Mouse (Mus musculus): ENCODE data around the gene Pspc1.
"Not testable (repeated sequence)": the region's sequence is repeated elsewhere in the genome, so short reads cannot be mapped to it uniquely, and the experiment has no call there.

Pspc1 gene

DNA sequence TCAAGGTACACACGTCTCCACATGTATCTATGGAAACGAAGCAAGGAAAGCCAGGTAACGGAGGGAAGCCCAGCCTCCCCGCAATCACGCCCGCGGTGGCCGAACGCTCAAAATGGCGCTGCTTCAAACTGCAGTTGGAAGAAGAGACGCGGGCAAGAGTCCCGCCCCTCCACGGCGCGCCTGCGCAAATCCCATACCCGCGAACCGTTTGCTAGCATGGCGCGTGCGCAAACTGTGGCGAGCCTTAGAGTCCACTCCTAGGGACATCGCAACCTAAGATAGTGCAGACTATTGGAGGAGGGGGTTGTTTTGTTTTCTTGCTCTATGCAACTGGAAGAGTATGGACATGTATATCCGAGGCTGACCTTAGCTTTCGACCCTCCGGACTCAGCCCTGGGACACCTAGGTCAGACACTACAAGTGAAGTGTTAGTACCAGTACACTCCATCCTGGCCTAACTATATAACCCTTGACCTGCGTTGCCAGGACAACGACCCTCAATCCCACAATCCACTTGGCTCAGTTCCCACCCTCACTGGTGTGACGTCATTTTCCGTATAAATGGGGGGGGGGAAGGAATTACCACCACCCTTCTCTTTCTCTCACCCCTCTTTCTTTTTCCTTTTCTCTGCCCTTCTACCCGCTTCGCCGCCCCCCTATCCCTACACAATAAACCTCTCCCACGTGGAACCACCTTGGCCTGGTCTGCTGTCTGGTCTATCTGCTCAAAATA lies at the start of gene Pspc1:
TSS of gene Pspc1 (minus strand) at position 117 of the 733 bp plus-strand sequence.
- peak; percentile 99 for DNase-seq

DNA sequence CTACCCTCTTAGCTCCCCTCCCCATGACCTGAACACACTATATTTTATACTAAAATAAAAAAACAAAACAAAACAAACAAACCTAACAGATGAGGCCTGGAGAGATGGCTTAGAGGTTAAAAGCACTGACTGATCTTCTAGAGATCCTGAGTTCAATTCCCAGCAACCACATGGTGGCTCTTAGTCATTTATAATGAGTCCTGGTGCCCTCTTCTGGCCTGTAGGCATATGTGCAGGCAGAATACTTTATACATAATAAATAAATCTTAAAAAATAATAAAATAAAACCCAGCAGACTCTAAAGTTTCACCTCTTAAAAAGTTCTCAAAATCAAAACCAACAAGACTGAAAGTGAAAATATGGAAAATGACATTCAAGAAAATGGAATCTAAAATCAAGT lies 46.4 kb upstream of the Pspc1 start:
- DNase-seq: peak; percentile 16

DNA sequence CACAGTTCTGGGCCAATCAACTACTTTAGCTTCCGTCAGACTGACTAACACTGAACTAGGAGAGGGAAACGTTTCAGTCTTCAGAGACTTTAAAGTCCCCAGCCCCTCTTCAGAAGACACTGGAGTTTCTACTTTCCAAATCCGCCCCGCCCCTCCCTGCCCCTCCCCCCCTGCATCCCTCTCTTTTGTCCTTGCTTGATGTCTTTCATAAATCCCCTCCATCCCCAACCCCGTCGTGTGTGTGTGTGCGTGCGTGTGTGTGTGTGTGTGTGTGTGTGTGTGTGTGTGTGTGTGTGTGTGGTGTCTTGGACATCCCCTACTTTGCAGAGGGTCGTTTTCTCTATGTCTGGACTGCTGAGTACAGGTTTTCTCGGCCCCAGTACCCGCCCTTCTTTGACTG lies 39.5 kb upstream of the Pspc1 start:
- DNase-seq: peak; percentile 20

GRCm38 (mm10) chr14:56817131-56817530 lies 39.0 kb upstream of the Pspc1 start:
- no peak for DNase-seq

GRCm38 (mm10) chr14:56816541-56816940 lies 38.4 kb upstream of the Pspc1 start:
- DNase-seq: no peak

DNA sequence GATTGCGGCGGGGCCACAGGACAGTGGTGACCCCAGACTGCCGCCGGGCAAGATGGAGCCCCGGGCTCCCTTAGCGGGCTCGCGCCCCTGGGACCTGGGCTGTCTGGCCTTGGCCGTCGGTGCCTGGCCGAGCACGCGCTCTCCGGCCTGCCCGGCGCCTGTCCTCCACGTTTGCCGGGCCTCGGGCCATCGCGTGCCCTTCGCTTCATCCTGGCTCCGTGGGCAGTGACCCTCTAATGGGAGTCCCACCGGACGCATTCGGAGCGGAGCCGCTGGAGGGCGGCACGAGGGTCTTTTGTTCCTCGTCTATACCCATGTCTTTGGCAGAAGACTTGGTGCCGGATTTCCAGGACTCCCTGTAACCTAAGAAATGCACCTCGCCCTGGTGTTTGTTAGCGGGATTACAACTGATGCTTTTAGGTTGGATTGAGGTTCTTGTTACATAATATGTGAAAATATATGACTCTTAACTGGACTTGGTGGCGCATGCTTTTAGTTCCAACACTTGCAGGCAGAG lies 34.5 kb upstream of the Pspc1 start:
- DNase-seq: peak; percentile 87

GRCm38 (mm10) chr14:56811701-56812339 lies 33.7 kb upstream of the Pspc1 start, which contains the start of gene Zmym5:
Gene Zmym5, minus strand, starts transcription at chr14:56811716.
- peak; percentile 87 for DNase-seq

DNA sequence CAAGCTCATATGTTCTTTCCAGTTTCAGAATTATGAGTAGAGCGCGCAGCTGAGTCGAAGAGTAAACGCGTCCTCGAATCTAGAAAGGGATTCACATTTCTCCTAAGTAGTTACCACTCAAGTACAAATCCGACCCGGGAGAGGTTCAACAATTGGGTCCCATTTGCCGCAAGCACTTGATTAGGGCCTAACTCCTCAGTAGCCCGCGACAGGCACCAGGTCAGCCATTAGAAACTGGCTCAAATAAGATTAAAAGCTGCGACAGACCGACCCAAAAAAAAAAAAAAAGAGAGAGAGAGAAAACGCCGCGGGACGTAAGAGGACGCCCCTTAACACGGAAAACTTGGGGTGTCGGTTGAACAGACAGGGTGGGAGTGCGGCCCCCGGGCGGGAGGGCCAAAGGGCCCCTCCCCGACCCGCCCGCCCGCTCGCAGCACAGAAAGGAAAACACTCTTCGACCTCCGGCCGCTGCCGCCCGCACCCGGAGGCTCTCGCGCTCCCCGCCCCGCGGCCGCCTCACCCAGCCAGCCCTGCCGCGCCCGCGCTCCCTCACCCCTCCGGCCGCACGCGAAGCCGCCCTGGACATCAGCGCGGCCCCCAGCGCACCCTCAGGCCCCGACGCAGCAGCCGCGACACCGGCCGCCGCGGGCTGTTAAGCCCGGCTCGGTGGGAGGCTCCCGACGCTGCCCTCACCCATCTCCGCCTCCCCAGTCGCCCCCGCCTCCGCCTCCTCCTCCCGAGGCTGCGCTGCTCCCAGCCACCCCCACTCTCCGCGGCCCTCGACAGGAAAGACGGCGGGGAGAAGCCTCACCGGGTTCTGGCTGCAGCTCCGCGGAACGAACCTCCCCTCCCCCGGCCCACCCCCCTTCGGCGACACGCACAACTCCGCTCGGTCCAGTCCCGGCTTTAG lies 32.9 kb upstream of the Pspc1 start:
- DNase-seq: peak; percentile 49

- peak; percentile 73 for DNase-seq
Measured at GRCm38 (mm10) chr14:56793243-56793642, 15.1 kb upstream of the Pspc1 start.

DNA sequence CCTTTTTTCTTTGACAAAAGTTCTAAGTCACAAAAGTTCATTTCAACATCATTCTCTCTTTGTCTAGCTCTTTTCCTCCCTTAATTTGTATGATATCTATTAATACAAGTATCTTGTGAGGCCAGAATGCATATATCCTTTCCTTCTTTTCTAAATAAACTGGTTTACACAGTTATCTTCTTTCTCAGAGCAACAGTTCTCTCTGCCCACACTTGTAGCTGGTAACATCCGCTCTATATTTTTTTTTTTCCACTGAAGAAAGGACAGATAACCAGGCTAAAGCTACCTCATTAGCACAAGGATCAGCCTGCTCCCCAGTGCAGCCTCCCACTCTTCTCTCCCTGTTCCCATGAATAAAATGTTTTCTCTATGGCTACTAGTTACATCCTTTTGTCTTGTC lies 6.5 kb upstream of the Pspc1 start:
- no peak for DNase-seq

DNA sequence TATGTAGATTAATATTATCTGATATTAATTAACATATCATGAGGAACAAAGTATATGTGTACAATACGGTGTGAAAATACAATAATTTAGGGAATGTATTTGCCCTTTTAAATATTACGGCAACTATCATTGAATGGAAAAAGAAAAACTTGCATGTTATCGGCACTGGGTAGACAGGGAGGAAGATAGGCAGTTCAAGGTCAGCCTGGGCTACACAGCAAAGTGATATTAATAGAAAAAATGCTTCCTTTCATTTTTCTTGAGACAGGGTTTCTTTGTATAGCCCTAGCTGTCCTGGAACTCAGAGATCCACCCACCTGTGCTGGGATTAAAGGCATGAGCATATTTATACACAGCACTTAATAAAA lies 801 bp upstream of the Pspc1 start:
- DNase-seq: no peak

DNA sequence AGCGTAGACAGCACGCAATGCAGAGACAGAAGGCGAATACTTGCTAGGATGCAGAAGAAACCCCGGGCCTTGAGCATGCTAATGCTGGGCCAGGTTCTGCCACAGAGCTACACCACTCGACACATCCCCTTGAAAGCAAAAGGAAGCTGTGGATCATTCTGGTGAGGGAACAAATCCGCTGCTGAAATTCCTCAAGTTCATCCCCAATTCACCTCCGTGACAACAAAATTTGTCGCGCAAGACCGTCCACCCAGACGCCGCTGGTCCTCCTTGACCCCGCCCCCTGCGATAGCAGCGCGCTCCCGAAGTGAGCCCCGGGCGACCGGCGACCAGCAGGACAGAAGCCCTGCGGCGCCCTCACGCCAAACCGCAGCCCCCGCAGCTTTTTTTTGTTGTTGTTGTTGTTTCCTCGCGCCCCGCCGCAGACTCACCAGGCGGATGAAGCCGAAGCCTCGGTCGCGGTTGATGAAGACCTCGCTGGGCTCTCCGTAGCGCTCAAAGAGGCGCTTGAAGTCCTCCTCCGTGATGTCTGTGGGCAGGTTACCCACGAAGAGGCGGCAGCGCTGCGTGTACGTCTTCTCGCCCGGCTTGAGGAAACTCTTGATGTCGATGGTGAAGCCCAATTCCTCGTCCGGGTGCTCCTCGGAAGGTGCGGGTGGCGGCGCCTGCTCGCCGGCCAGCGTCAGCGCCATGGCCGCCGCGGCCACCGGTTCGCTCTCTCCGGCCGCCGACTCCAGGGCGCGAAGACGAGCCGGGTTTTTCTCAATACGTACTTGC lies 568 bp downstream of the Pspc1 start:
- peak; percentile 80 for DNase-seq

- DNase-seq: no peak
Measured at GRCm38 (mm10) chr14:56776571-56777238, 1.4 kb downstream of the Pspc1 start.

- no peak for DNase-seq
Measured at GRCm38 (mm10) chr14:56775416-56775815, 2.7 kb downstream of the Pspc1 start.

DNA sequence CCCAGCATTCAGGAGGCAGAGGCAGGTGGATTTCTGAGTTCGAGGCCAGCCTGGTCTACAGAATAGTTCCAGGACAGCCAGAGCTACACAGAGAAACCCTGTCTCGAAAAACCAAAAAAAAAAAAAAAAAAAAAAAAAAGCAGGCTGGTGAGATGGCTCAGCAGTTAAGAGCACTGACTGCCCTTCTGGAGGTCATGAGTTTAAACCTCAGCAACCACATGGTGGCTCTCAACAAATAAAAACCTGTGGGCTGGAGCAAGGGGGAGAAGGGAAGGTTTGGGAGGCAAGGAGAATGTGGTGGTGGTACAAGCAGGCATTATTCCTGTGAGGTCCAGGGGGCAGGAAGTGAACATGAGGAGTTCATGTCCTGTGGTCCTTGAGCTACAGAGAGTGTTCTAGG lies 11.7 kb downstream of the Pspc1 start:
- not testable (repeated sequence) for DNase-seq

DNA sequence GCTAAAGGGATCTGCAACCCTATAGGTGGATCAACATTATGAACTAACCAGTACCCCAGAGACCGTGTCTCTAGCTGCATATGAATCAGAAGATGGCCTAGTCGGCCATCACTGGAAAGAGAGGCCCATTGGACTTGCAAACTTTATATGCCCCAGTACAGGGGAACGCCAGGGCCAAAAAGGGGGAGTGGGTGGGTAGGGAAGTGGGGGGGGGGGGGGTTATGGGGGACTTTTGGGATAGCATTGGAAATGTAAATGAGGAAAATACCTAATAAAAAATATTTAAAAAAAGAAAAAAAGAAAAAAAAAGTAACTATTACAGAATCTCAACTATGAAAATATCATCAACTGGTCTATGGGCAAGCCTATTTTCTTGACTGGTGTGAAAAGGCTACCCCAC lies 13.0 kb downstream of the Pspc1 start:
- DNase-seq: not testable (repeated sequence)

GRCm38 (mm10) chr14:56751282-56751681 lies 26.8 kb downstream of the Pspc1 start:
- no peak for DNase-seq

GRCm38 (mm10) chr14:56740175-56740574 lies 37.9 kb downstream of the Pspc1 start:
- DNase-seq: no peak

DNA sequence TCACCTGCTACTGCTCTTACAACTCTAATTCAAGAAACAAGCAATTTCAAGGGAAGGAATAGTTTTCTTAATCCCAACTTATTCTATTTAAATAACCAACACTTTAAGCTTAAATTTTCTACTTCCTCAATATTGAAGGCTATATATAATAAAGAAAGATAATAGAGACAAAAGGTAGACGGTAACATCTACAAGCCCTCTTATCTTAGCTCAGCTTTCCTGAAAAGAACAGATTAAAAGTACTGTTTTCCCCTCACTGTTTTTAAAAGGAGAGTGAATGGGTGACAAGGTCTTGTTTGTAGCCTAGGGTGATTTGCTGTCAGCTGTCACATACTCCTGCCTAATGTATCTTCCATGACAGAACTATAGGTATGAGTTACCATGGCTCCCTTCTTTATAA lies 51.6 kb downstream of the Pspc1 start:
- DNase-seq: no peak

GRCm38 (mm10) chr14:56705687-56706086 lies 72.4 kb downstream of the Pspc1 start:
- no peak for DNase-seq

- no peak for DNase-seq
Measured at GRCm38 (mm10) chr14:56702644-56703043, 75.5 kb downstream of the Pspc1 start.

- no peak for DNase-seq
Measured at GRCm38 (mm10) chr14:56697836-56698235, 80.3 kb downstream of the Pspc1 start.

Measured in embryo, embryonic 11 days (tissue).